Mouse (Mus musculus): ENCODE results near the gene Fam120a. TPM values are rescaled to one million over a fixed set of nuclear protein-coding genes. Genes with fewer than 3 reads are reported as not detected.

Fam120a gene
- polyA plus RNA-seq, 1 experiment: 76.9 TPM

DNA sequence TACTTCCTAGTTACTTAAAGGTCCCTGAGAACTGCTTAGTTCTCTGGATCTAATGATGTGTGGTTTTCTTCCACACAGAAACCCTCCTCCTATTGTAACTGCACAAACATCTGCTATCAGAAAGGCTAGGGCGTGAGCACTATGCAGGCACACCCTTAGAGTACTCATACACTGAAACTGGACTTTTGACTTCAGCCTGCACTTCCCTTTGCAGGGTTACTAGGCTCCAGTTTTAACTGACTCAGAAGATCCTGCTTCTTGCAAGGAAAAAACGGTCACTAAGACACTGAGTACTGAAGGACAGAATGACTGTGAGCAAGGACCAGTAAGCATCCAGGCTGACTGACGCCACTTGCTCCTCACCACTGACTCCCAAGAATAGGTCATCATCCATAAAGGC, 5.3 kb downstream of the Fam120a start:
- Histone ChIP-seq H3K27me3 (ENCODE audit: control insufficient read depth, insufficient read depth, insufficient read length) (no peaks in the 10 kb centered on the region), H3K4me2 (ENCODE audit: low read depth) (peak overlapping the region; percentile 12), H3ac (ENCODE audit: control insufficient read depth, insufficient read length) (no peak overlapping the region), H3K79me2 (ENCODE audit: control insufficient read depth, insufficient read depth) (peaks cover 99% of the 10 kb centered on the region), H3K36me3 (ENCODE audit: control insufficient read depth, insufficient read depth) (no peaks in the 10 kb centered on the region), H3K4me3 (no peak overlapping the region)
- TF ChIP-seq USF1 (IDR thresholded peaks at IDR 0.05; ENCODE audit: low read depth) (no peak), POLR2A (IDR thresholded peaks at IDR 0.05; ENCODE audit: insufficient read length, low read depth) (no peak), TCF12 (IDR thresholded peaks at IDR 0.05; ENCODE audit: insufficient read depth, poor library complexity, severe bottlenecking) (no peak), MYOG (IDR thresholded peaks at IDR 0.05; ENCODE audit: control insufficient read depth in 1 of 3, insufficient read depth in 1 of 3, insufficient read length in 2 of 3, low read depth in 2 of 3) (no peak), MYOD1 (IDR thresholded peaks at IDR 0.05; ENCODE audit: control insufficient read depth in 1 of 3, insufficient read length in 2 of 3, low read depth in 2 of 3) (no peak), MAX (IDR thresholded peaks at IDR 0.05; ENCODE audit: low read depth) (no peak), E2F4 (IDR thresholded peaks at IDR 0.05; ENCODE audit: insufficient read depth) (no peak), SRF (IDR thresholded peaks at IDR 0.05; ENCODE audit: control insufficient read depth, insufficient read length, low read depth) (no peak), POLR2AphosphoS2 (IDR thresholded peaks at IDR 0.05; ENCODE audit: insufficient read length, low read depth) (no peak), REST (IDR thresholded peaks at IDR 0.05; ENCODE audit: insufficient read depth, insufficient read length) (no peak), TCF3 (IDR thresholded peaks at IDR 0.05; ENCODE audit: insufficient read length, low read depth) (no peak), CEBPB (IDR thresholded peaks at IDR 0.05; ENCODE audit: insufficient read depth, poor library complexity, severe bottlenecking) (no peak)

DNA sequence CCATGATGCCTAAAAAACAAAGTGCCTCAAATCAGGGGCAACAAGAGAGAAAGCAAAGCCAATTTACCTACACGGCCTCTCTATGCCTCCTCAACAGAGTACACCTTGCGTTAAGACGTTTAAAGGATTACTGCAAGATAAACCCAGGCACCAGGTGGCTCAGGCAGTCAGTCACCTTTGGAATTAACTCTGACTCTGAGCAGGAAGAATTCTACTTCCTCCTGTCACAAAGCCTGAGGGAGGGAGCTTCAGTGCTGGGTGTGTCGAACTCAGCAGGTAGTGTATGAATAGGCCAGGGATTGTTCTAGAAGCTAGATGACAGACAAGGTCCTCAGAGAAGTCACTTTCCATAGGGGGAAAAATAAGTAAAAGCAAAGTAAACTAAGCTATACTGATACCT, 9.2 kb downstream of the Fam120a start:
- Histone ChIP-seq H3K4me3 (no peak overlapping the region), H3K4me2 (ENCODE audit: low read depth) (no peak overlapping the region), H3K27me3 (ENCODE audit: control insufficient read depth, insufficient read depth, insufficient read length) (no peaks in the 10 kb centered on the region), H3K79me2 (ENCODE audit: control insufficient read depth, insufficient read depth) (peaks cover 100% of the 10 kb centered on the region), H3ac (ENCODE audit: control insufficient read depth, insufficient read length) (no peak overlapping the region), H3K36me3 (ENCODE audit: control insufficient read depth, insufficient read depth) (no peaks in the 10 kb centered on the region)
- TF ChIP-seq USF1 (IDR thresholded peaks at IDR 0.05; ENCODE audit: low read depth) (no peak), REST (IDR thresholded peaks at IDR 0.05; ENCODE audit: insufficient read depth, insufficient read length) (no peak), CEBPB (IDR thresholded peaks at IDR 0.05; ENCODE audit: insufficient read depth, poor library complexity, severe bottlenecking) (no peak), TCF12 (IDR thresholded peaks at IDR 0.05; ENCODE audit: insufficient read depth, poor library complexity, severe bottlenecking) (no peak), MYOG (IDR thresholded peaks at IDR 0.05; ENCODE audit: control insufficient read depth in 1 of 3, insufficient read depth in 1 of 3, insufficient read length in 2 of 3, low read depth in 2 of 3) (no peak), E2F4 (IDR thresholded peaks at IDR 0.05; ENCODE audit: insufficient read depth) (no peak), SRF (IDR thresholded peaks at IDR 0.05; ENCODE audit: control insufficient read depth, insufficient read length, low read depth) (no peak), MYOD1 (IDR thresholded peaks at IDR 0.05; ENCODE audit: control insufficient read depth in 1 of 3, insufficient read length in 2 of 3, low read depth in 2 of 3) (no peak), POLR2A (IDR thresholded peaks at IDR 0.05; ENCODE audit: insufficient read length, low read depth) (no peak)

DNA sequence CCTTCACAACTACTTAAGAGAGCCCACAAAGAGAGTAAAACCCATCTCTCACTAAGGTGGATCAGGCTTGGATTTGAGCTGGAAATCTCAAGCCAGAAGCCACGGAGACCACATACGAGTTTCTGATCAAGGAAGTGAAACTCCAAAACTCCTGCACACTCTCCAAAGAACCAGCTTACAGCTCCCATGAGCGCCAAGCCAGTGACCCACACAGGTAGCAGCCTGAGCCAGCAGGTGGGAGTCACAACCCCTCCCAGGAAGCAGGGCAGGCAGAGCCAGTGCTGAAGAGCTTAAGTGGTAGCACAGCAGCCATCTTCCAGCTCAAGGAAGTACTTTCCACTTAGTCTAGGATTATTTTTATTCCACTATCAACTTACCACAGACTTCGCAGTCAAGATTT, 13.0 kb downstream of the Fam120a start:
- no peaks in the 10 kb centered on the region for H3K36me3 ChIP-seq (ENCODE audit: control insufficient read depth, insufficient read depth)
- peaks cover 100% of the 10 kb centered on the region for H3K79me2 ChIP-seq (ENCODE audit: control insufficient read depth, insufficient read depth)
- H3K4me3 ChIP-seq: no peak overlapping the region
- TF ChIP-seq MAX (IDR thresholded peaks at IDR 0.05; ENCODE audit: low read depth) (no peak), POLR2AphosphoS2 (IDR thresholded peaks at IDR 0.05; ENCODE audit: insufficient read length, low read depth) (no peak)
- H3ac ChIP-seq (ENCODE audit: control insufficient read depth, insufficient read length): no peak overlapping the region
- H3K4me2 ChIP-seq (ENCODE audit: low read depth): no peak overlapping the region
- no peaks in the 10 kb centered on the region for H3K27me3 ChIP-seq (ENCODE audit: control insufficient read depth, insufficient read depth, insufficient read length)

DNA sequence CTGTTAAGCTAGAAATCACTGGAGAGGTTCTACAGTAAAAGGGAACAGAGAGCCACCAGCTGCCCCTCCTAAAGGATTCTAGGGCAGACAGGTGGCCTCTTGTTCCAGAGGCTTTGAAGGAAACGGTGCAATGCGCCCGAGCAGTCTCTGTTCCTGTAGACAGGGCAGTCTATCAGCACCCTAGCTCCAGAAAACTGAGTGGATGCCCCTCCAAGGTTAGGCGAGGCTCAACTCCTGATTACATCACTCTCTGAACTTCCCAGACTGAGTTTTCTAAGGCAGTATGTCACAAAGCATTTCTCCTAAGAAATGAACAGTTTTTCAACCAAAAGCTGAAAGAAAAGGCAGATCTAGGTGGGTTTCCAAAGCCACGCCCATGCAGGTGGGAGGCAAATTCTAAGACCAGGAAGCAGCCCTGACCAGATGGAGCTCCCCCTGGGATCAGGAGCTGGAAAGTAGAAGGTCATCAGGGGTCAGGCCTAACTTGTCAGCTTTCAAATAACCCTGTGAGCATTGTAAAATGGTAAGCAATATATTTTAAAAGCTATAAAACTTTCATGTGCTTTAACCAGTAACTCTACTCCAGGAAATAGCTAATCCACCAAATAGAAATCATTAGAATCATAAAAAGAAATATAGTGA, 17.1 kb downstream of the Fam120a start:
- Histone ChIP-seq H3K4me3 (no peak overlapping the region), H3K79me2 (ENCODE audit: control insufficient read depth, insufficient read depth) (peaks cover 98% of the 10 kb centered on the region), H3K36me3 (ENCODE audit: control insufficient read depth, insufficient read depth) (peaks cover 17% of the 10 kb centered on the region), H3K4me2 (ENCODE audit: low read depth) (no peak overlapping the region), H3K27me3 (ENCODE audit: control insufficient read depth, insufficient read depth, insufficient read length) (no peaks in the 10 kb centered on the region), H3ac (ENCODE audit: control insufficient read depth, insufficient read length) (no peak overlapping the region)
- TF ChIP-seq POLR2AphosphoS2 (IDR thresholded peaks at IDR 0.05; ENCODE audit: insufficient read length, low read depth) (no peak), TCF12 (IDR thresholded peaks at IDR 0.05; ENCODE audit: insufficient read depth, poor library complexity, severe bottlenecking) (no peak), TCF3 (IDR thresholded peaks at IDR 0.05; ENCODE audit: insufficient read length, low read depth) (no peak), REST (IDR thresholded peaks at IDR 0.05; ENCODE audit: insufficient read depth, insufficient read length) (no peak), E2F4 (IDR thresholded peaks at IDR 0.05; ENCODE audit: insufficient read depth) (no peak), CEBPB (IDR thresholded peaks at IDR 0.05; ENCODE audit: insufficient read depth, poor library complexity, severe bottlenecking) (no peak), MYOG (IDR thresholded peaks at IDR 0.05; ENCODE audit: control insufficient read depth in 1 of 3, insufficient read depth in 1 of 3, insufficient read length in 2 of 3, low read depth in 2 of 3) (no peak), SRF (IDR thresholded peaks at IDR 0.05; ENCODE audit: control insufficient read depth, insufficient read length, low read depth) (no peak), POLR2A (IDR thresholded peaks at IDR 0.05; ENCODE audit: insufficient read length, low read depth) (no peak), USF1 (IDR thresholded peaks at IDR 0.05; ENCODE audit: low read depth) (no peak), MAX (IDR thresholded peaks at IDR 0.05; ENCODE audit: low read depth) (no peak), MYOD1 (IDR thresholded peaks at IDR 0.05; ENCODE audit: control insufficient read depth in 1 of 3, insufficient read length in 2 of 3, low read depth in 2 of 3) (no peak)

DNA sequence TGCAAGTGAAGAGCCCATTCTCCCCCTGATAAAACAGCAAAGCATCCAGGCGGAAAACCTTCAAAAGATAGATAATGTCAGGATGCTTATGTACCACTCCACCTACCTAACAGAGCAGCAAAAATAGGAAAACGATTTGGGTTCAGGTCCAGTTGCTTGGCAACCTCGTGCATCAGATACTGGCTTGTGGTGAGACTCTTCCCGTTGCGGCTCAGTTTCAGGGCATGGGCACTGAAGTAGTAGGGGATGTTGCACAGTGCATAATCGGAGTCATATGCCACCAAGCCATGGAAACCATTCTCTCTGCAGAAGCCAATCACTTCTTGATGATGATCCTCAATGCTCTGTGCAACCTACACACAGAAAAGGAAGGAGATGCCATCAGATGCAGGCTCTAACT, 18.9 kb downstream of the Fam120a start:
- H3K36me3 ChIP-seq (ENCODE audit: control insufficient read depth, insufficient read depth): peaks cover 24% of the 10 kb centered on the region
- no peaks in the 10 kb centered on the region for H3K27me3 ChIP-seq (ENCODE audit: control insufficient read depth, insufficient read depth, insufficient read length)
- no peak overlapping the region for H3K4me2 ChIP-seq (ENCODE audit: low read depth)
- H3ac ChIP-seq (ENCODE audit: control insufficient read depth, insufficient read length): no peak overlapping the region
- peaks cover 84% of the 10 kb centered on the region for H3K79me2 ChIP-seq (ENCODE audit: control insufficient read depth, insufficient read depth)
- TF ChIP-seq TCF3 (IDR thresholded peaks at IDR 0.05; ENCODE audit: insufficient read length, low read depth) (no peak), POLR2AphosphoS2 (IDR thresholded peaks at IDR 0.05; ENCODE audit: insufficient read length, low read depth) (no peak), MYOD1 (IDR thresholded peaks at IDR 0.05; ENCODE audit: control insufficient read depth in 1 of 3, insufficient read length in 2 of 3, low read depth in 2 of 3) (no peak), POLR2A (IDR thresholded peaks at IDR 0.05; ENCODE audit: insufficient read length, low read depth) (no peak), MYOG (IDR thresholded peaks at IDR 0.05; ENCODE audit: control insufficient read depth in 1 of 3, insufficient read depth in 1 of 3, insufficient read length in 2 of 3, low read depth in 2 of 3) (no peak), E2F4 (IDR thresholded peaks at IDR 0.05; ENCODE audit: insufficient read depth) (no peak), MAX (IDR thresholded peaks at IDR 0.05; ENCODE audit: low read depth) (no peak), SRF (IDR thresholded peaks at IDR 0.05; ENCODE audit: control insufficient read depth, insufficient read length, low read depth) (no peak), REST (IDR thresholded peaks at IDR 0.05; ENCODE audit: insufficient read depth, insufficient read length) (no peak), CEBPB (IDR thresholded peaks at IDR 0.05; ENCODE audit: insufficient read depth, poor library complexity, severe bottlenecking) (no peak), USF1 (IDR thresholded peaks at IDR 0.05; ENCODE audit: low read depth) (no peak), TCF12 (IDR thresholded peaks at IDR 0.05; ENCODE audit: insufficient read depth, poor library complexity, severe bottlenecking) (no peak)
- H3K4me3 ChIP-seq: no peak overlapping the region

Data from myocyte (in vitro differentiated cells).